Mouse (Mus musculus) embryo, embryonic 9.5 days (tissue): ENCODE results near the gene Gm3642.
"Not testable (repeated sequence)": the region's sequence is repeated elsewhere in the genome, so short reads cannot be mapped to it uniquely, and the experiment has no call there.

Source experiments
- DNase-seq: peaks from one replicate; pipeline ENCODE4 v3.0.0-alpha.2; 2017; ENCODE audit errors: extremely low spot score

Gm3642 gene

GRCm38 (mm10) chr14:6840211-6840610 is at the start of gene Gm3642:
TSS of gene Gm3642 (minus strand) at chr14:6840311.
- not testable (repeated sequence) for DNase-seq

DNA sequence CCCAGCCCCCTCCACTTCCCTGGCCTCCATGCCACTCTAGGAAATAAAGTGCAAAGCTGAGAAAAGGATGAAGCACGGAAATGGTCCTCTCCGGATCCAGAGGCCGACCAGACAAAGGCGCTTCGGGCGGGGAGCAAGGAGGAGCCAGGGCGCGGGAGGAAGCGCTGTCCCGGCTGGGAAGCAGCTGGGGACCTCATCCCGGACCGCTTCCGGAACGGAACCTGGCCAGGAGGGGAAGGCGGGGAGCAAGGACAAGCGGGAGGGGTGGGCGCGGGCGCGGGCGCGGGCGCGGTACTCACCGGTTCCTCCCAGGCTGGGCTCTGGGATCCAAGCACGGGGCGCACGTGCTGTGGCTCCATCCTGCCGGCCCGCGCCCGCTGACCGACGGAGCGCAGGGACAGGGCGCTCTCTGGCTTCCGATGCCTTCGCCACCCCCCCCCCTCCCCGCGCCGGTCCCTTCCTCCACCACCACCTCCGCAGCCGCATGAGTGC is 49.5 kb upstream of the Gm3642 start, which contains the start of gene Gm3667:
TSS of gene Gm3667 (minus strand) at position 442 of the 492 bp plus-strand sequence.
- DNase-seq, result peak; percentile 8

- DNase-seq, result not testable (repeated sequence)
Observed at GRCm38 (mm10) chr14:6888811-6889210, 48.7 kb upstream of the Gm3642 start.

DNA sequence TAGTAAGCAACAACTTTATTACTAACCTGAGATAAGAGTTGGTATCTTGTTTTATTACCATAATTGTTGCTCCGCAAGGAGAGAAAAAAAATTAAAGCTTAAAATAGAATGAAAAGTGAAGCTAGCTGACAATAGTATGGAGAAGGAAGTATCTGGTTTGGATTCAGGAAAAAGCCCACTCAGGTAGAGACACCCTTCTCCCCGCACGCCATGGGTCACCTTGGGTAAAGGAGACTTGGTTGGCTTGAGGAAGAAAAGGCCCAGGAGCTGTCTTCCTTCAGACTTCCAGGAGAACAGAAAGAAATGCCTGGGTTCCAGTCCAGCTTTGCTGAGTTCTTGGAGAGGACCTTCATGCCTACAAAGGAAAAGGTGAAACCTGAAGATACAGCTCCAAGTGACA is 16.8 kb downstream of the Gm3642 start:
- DNase-seq, result not testable (repeated sequence)
